Comparison of ENCODE assay signal across 8 mouse cellular contexts in genomic region chr11:120574278-120574600, GRCm38 (mm10). TPM values are rescaled to one million over a fixed set of nuclear protein-coding genes. Genes with fewer than 3 reads are reported as not detected.
DNase-seq lines count a peak whose midpoint lies in the region; ATAC-seq and TF ChIP-seq lines count a peak whose summit lies in the region.

No protein-coding gene starts in this region.

- H3K36me3 ChIP-seq in kidney, postnatal 0 days (ENCODE audit: insufficient read depth, low read length): peaks cover 31% of the 10 kb centered on the region
- H3K36me3 ChIP-seq in embryonic facial prominence, embryonic 11.5 days (replicated peaks; ENCODE audit: control insufficient read depth, insufficient read depth, low read depth, low read length): peaks cover 25% of the 10 kb centered on the region
- H3K36me3 ChIP-seq in intestine, embryonic 16.5 days (ENCODE audit: control insufficient read depth, insufficient read depth, low read length): peaks cover 31% of the 10 kb centered on the region
- peaks cover 47% of the 10 kb centered on the region for H3K36me3 ChIP-seq in neural tube, embryonic 13.5 days

- no peak for TF ChIP-seq CTCF in kidney, postnatal 0 days (IDR thresholded peaks at IDR 0.05; ENCODE audit: low read depth)

- peak overlapping the region; percentile 3; the same call in 1 of the 2 replicates for H3K9ac ChIP-seq in kidney, postnatal 0 days (ENCODE audit: low read depth, low read length)
- H3K9ac ChIP-seq in embryonic facial prominence, embryonic 11.5 days (replicated peaks; ENCODE audit: low read length): peak overlapping the region; percentile 39
- peak overlapping the region; percentile 96 for H3K9ac ChIP-seq in intestine, embryonic 16.5 days (ENCODE audit: low read depth, low read length)
- H3K9ac ChIP-seq in neural tube, embryonic 13.5 days: peak overlapping the region; percentile 84

- intact Hi-C loops in left cerebral cortex, postnatal 36 days (cut with DNase I): loop anchor here (10.0 kb wide), 1 partner anchor 89 kb away; the partner anchor contains the start of gene Mrpl12

- 26% methylated on average over 5 of the region's 5 CpGs for WGBS in kidney, postnatal 0 days
- WGBS in embryonic facial prominence, embryonic 11.5 days: 41% methylated on average over 5 of the region's 5 CpGs
- WGBS in intestine, embryonic 16.5 days: 38% methylated on average over 5 of the region's 5 CpGs
- WGBS in neural tube, embryonic 13.5 days: 41% methylated on average over 5 of the region's 5 CpGs

- H3K27me3 ChIP-seq in kidney, postnatal 0 days (ENCODE audit: insufficient read depth, low read length): no peaks in the 10 kb centered on the region
- no peaks in the 10 kb centered on the region for H3K27me3 ChIP-seq in embryonic facial prominence, embryonic 11.5 days (ENCODE audit: control insufficient read depth, insufficient read depth, low read length)
- H3K27me3 ChIP-seq in intestine, embryonic 16.5 days (replicated peaks; ENCODE audit: control insufficient read depth, insufficient read depth, low read length): no peaks in the 10 kb centered on the region
- no peaks in the 10 kb centered on the region for H3K27me3 ChIP-seq in neural tube, embryonic 13.5 days

- no peaks in the 10 kb centered on the region for H3K9me3 ChIP-seq in kidney, postnatal 0 days (replicated peaks; ENCODE audit: low read length)
- H3K9me3 ChIP-seq in embryonic facial prominence, embryonic 11.5 days (replicated peaks; ENCODE audit: control insufficient read depth, low read length): no peaks in the 10 kb centered on the region
- no peaks in the 10 kb centered on the region for H3K9me3 ChIP-seq in intestine, embryonic 16.5 days (ENCODE audit: control insufficient read depth, low read length)
- no peaks in the 10 kb centered on the region for H3K9me3 ChIP-seq in neural tube, embryonic 13.5 days

- H3K4me1 ChIP-seq in kidney, postnatal 0 days (replicated peaks; ENCODE audit: insufficient read depth, low read length): peaks cover 8% of the 10 kb centered on the region; the same call in 1 of the 2 replicates
- peaks cover 7% of the 10 kb centered on the region for H3K4me1 ChIP-seq in embryonic facial prominence, embryonic 11.5 days (ENCODE audit: control insufficient read depth, insufficient read depth, low read length)
- H3K4me1 ChIP-seq in intestine, embryonic 16.5 days (ENCODE audit: control insufficient read depth, insufficient read depth, low read length): peaks cover 50% of the 10 kb centered on the region
- peaks cover 40% of the 10 kb centered on the region for H3K4me1 ChIP-seq in neural tube, embryonic 13.5 days (replicated peaks)

- H3K4me2 ChIP-seq in kidney, postnatal 0 days (ENCODE audit: low read length): peak overlapping the region; percentile 90
- H3K4me2 ChIP-seq in embryonic facial prominence, embryonic 11.5 days (ENCODE audit: low read depth, low read length): peak overlapping the region; percentile 88
- H3K4me2 ChIP-seq in intestine, embryonic 16.5 days (ENCODE audit: low read depth, low read length): peak overlapping the region; percentile 71
- H3K4me2 ChIP-seq in neural tube, embryonic 13.5 days: peak overlapping the region; percentile 90

- H3K4me3 ChIP-seq in kidney, postnatal 0 days (replicated peaks; ENCODE audit: low read depth, low read length): peak overlapping the region; percentile 95
- H3K4me3 ChIP-seq in embryonic facial prominence, embryonic 11.5 days (ENCODE audit: low read depth, low read length): peak overlapping the region; percentile 78; the same call in 1 of the 2 replicates
- peak overlapping the region; percentile 81 for H3K4me3 ChIP-seq in intestine, embryonic 16.5 days (ENCODE audit: low read length)
- H3K4me3 ChIP-seq in neural tube, embryonic 13.5 days: peak overlapping the region; percentile 89

- DNase-seq in kidney, postnatal 0 days (ENCODE audit: low spot score): no peak
- no peak for DNase-seq in kidney, adult 8-10 months
- no peak for DNase-seq in embryonic facial prominence, embryonic 11.5 days (ENCODE audit: low spot score)
- no peak for DNase-seq in left cerebral cortex, postnatal 36 days (ENCODE audit: low spot score in 2 of 2)
- DNase-seq in natural killer cell, adult 2 months (ENCODE audit: low spot score in 2 of 2): no peak

- H3K27ac ChIP-seq in kidney, postnatal 0 days: no peak overlapping the region
- H3K27ac ChIP-seq in embryonic facial prominence, embryonic 11.5 days (replicated peaks; ENCODE audit: low read depth, low read length): no peak overlapping the region
- H3K27ac ChIP-seq in intestine, embryonic 16.5 days (ENCODE audit: low read length): peak overlapping the region; percentile 55
- H3K27ac ChIP-seq in neural tube, embryonic 13.5 days (replicated peaks): peak overlapping the region; percentile 90; the same call in 1 of the 2 replicates

- no peak for ATAC-seq in kidney, postnatal 0 days (replicated peaks; ENCODE audit: low FRiP score, low read depth)
- no peak for ATAC-seq in embryonic facial prominence, embryonic 11.5 days (replicated peaks; ENCODE audit: insufficient number of reproducible peaks, low FRiP score, low TSS enrichment, low read depth)
- no peak for ATAC-seq in intestine, embryonic 16.5 days
- no peak for ATAC-seq in neural tube, embryonic 13.5 days (ENCODE audit: low read depth)
- ATAC-seq in monocyte, adult 5-6 weeks (replicated peaks; ENCODE audit: insufficient number of reproducible peaks, low FRiP score, low TSS enrichment, poor library complexity, severe bottlenecking): no peak

RNA-seq across cellular contexts. Expression of gene P4hb, which starts 1.2 kb away (rescaled TPM):
- 635 and 676 TPM in 2 replicates for polyA plus RNA-seq in kidney, postnatal 0 days (2015; fragmentation: Nextera tagmentation; extraction: Ambion mirVana)
- polyA plus RNA-seq in embryonic facial prominence, embryonic 11.5 days (2014; fragmentation: Nextera tagmentation; extraction: Ambion mirVana): 626 and 629 TPM in 2 replicates
- polyA plus RNA-seq in intestine, embryonic 16.5 days (2015; fragmentation: Nextera tagmentation; extraction: Ambion mirVana): 1,365 and 1,538 TPM in 2 replicates
- 329 and 382 TPM in 2 replicates for polyA plus RNA-seq in neural tube, embryonic 13.5 days (2015; fragmentation: Nextera tagmentation; extraction: Ambion mirVana)
- total RNA-seq in left cerebral cortex, postnatal 36 days (2021): 100 to 1,000 TPM; 122 to 126 TPM
- 331 to 434 TPM (median 349 TPM) in 3 replicates for total RNA-seq in monocyte, adult 5-6 weeks (2017)

RNA-seq across cellular contexts. Expression of gene Arhgdia, which starts 7.2 kb away (rescaled TPM):
- polyA plus RNA-seq in kidney, postnatal 0 days (2015; fragmentation: Nextera tagmentation; extraction: Ambion mirVana): 444 and 506 TPM in 2 replicates
- polyA plus RNA-seq in embryonic facial prominence, embryonic 11.5 days (2014; fragmentation: Nextera tagmentation; extraction: Ambion mirVana): 511 and 567 TPM in 2 replicates
- polyA plus RNA-seq in intestine, embryonic 16.5 days (2015; fragmentation: Nextera tagmentation; extraction: Ambion mirVana): 626 and 641 TPM in 2 replicates
- 529 and 543 TPM in 2 replicates for polyA plus RNA-seq in neural tube, embryonic 13.5 days (2015; fragmentation: Nextera tagmentation; extraction: Ambion mirVana)
- total RNA-seq in left cerebral cortex, postnatal 36 days (2021): 100 to 1,000 TPM; 304 to 344 TPM
- 163 to 262 TPM (median 173 TPM) in 3 replicates for total RNA-seq in monocyte, adult 5-6 weeks (2017)

RNA-seq across cellular contexts. Expression of gene Ppp1r27, which starts 23.3 kb away (rescaled TPM):
- 0.30 TPM in 1 of 2 replicates, not detected in the other for polyA plus RNA-seq in kidney, postnatal 0 days (2015; fragmentation: Nextera tagmentation; extraction: Ambion mirVana)
- polyA plus RNA-seq in embryonic facial prominence, embryonic 11.5 days (2014; fragmentation: Nextera tagmentation; extraction: Ambion mirVana): not detected in 2 replicates
- 0.37 TPM in 1 of 2 replicates, not detected in the other for polyA plus RNA-seq in intestine, embryonic 16.5 days (2015; fragmentation: Nextera tagmentation; extraction: Ambion mirVana)
- polyA plus RNA-seq in neural tube, embryonic 13.5 days (2015; fragmentation: Nextera tagmentation; extraction: Ambion mirVana): not detected in 2 replicates
- not detected for total RNA-seq in left cerebral cortex, postnatal 36 days (2021)
- total RNA-seq in monocyte, adult 5-6 weeks (2017): not detected in 3 replicates

RNA-seq across cellular contexts. Expression of gene Alyref, which starts 23.9 kb away (rescaled TPM):
- polyA plus RNA-seq in kidney, postnatal 0 days (2015; fragmentation: Nextera tagmentation; extraction: Ambion mirVana): 341 and 361 TPM in 2 replicates
- 748 and 893 TPM in 2 replicates for polyA plus RNA-seq in embryonic facial prominence, embryonic 11.5 days (2014; fragmentation: Nextera tagmentation; extraction: Ambion mirVana)
- polyA plus RNA-seq in intestine, embryonic 16.5 days (2015; fragmentation: Nextera tagmentation; extraction: Ambion mirVana): 19.6 and 86.6 TPM in 2 replicates
- polyA plus RNA-seq in neural tube, embryonic 13.5 days (2015; fragmentation: Nextera tagmentation; extraction: Ambion mirVana): 292 and 326 TPM in 2 replicates
- 10 to 100 TPM; 59.7 to 67.5 TPM for total RNA-seq in left cerebral cortex, postnatal 36 days (2021)
- 78.4 to 113 TPM (median 112 TPM) in 3 replicates for total RNA-seq in monocyte, adult 5-6 weeks (2017)

RNA-seq across cellular contexts. Expression of gene Anapc11, which starts 24.0 kb away (rescaled TPM):
- 159 and 168 TPM in 2 replicates for polyA plus RNA-seq in kidney, postnatal 0 days (2015; fragmentation: Nextera tagmentation; extraction: Ambion mirVana)
- polyA plus RNA-seq in embryonic facial prominence, embryonic 11.5 days (2014; fragmentation: Nextera tagmentation; extraction: Ambion mirVana): 177 and 197 TPM in 2 replicates
- polyA plus RNA-seq in intestine, embryonic 16.5 days (2015; fragmentation: Nextera tagmentation; extraction: Ambion mirVana): 164 and 171 TPM in 2 replicates
- 175 and 192 TPM in 2 replicates for polyA plus RNA-seq in neural tube, embryonic 13.5 days (2015; fragmentation: Nextera tagmentation; extraction: Ambion mirVana)
- 10 to 100 TPM; 91.4 to 99.7 TPM for total RNA-seq in left cerebral cortex, postnatal 36 days (2021)
- total RNA-seq in monocyte, adult 5-6 weeks (2017): 18.5 to 31.2 TPM (median 26.5 TPM) in 3 replicates

Comparison
In these comparisons a context has a peak if more than half of its experiments do, and no peak if none do; other contexts are left out.
1. H3K27ac ChIP-seq: peak in intestine, embryonic 16.5 days (single experiment) and neural tube, embryonic 13.5 days (single experiment); none in kidney, postnatal 0 days (single experiment) and embryonic facial prominence, embryonic 11.5 days (single experiment).
2. H3K9ac ChIP-seq: peak in every context shown above with its lines; median percentile 96 in intestine, embryonic 16.5 days; 84 in neural tube, embryonic 13.5 days; 39 in embryonic facial prominence, embryonic 11.5 days; 3 in kidney, postnatal 0 days.
3. Peak in every context shown above with its lines, with median percentiles within 50 percentile points of each other: H3K4me2 ChIP-seq and H3K4me3 ChIP-seq.